Mouse (Mus musculus): Measurements from ENCODE around the gene Cd276.

Cd276 gene

DNA sequence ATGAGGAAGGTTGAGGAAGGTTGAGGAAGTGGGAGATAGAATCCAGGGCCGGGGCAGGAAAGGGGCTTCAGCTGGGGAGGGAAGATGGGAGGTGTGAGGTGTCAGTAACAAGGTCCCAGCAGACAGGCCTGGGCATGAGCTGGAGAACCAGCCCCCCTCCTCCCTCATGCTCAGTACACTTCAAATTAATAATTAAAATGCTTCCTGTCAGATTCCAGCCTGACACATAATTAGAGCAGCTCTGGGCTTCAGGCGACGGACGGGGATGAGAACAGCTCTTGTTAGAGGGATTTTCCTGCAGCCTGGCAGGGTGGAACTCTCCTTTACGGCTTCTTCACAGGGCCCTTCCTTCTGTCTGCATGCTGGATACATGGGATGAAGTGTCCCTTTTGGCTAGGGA lies 41.5 kb downstream of the Cd276 start:
- no peak for DNase-seq (ENCODE audit: low read depth, low spot score)

DNA sequence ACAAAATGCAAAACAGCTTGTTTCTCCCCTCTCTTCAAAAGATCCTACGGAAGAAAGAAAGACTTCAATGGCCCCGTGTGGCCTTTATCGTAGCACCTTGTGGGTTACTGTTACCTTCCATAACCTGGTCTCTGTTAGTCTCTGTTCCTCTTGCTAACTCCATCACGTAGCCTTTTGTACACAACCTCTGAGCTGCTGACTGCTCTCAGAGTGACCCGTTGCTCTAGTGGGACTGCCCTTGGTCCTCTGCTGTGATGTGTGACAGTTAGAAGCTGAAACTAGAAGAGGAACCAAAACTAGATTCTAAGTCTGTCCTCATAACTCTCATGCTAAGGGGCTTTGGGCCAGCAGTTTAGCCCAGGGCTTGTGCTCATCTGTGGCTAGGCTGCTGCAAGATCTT lies 44.8 kb downstream of the Cd276 start:
- no peak for DNase-seq (ENCODE audit: low read depth, low spot score)

DNA sequence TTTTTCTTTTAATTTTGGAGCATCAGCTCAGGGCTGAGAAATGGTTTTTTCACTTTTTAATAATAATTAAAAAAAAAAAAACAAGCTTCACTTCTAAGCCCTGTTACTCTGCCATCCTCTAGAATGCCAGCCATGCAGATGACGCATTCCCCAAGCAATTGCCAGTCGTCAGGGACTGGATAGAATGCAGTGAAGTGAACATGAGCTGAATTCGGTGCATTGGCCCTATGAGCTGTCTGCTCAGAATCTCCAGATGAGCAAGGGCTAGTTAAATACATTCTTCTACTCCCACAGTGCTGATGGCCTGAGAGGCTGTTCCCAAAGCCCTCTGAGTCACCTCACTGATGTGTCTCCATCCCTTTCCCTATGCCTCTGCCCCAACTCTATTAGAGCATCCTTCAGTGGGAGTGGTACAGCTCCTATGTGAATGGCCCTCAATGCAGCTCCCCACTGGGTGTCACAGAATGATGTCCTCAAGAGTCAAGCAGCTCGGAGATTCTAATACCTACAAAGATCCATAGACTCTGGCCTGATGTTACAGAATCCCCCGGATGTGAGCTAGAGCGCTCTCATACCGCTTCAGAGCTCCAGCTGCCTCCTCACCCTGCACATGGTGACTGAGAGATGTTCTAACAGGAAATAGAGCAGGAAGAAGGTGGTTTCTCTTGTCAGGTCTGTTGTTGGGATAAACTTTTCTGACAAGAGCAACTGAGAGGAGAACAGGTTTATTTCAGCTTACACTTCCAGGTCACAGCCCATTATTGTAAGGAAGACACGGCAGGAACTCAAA lies 47.8 kb downstream of the Cd276 start:
- no peak for DNase-seq (ENCODE audit: low read depth, low spot score)

DNA sequence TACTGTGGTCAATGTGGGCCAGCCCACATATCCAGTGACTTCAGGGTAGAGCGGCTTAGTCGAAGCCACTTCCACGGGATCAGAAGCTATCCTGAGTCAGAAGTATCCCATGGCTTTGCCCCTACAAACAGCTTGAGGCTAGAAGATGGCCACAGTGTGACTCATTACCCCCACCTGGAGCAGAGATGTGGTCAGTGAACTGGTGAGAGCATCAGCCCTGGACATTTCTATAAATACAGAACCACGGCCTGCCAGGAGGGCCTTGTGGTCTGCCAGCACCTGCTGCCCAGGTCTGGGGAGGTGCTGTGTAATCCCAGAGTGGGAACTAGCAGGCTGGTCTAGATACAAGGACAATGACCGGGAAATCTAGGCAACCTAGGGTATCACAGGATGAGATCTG lies 54.3 kb downstream of the Cd276 start:
- no peak for DNase-seq (ENCODE audit: low read depth, low spot score)

DNA sequence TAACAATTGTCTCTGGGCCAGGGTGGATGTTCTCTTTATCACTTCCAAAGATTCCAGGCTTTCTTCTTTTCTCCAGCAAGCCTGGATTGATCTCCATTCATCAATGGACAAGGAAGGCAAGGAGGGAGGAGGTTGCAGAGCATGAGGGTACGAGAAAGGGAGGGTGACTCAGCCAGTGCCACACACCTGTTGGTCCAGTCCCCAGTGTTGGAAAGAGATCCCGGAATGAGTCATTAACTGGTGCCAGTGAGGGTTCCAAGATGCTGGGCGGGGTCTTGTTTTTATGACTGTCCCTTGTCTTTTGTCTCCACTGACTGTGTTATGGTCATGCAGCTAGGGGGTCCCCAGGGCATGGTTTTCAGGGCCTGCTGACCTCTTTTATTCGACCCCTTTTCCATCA lies 57.3 kb downstream of the Cd276 start:
- no peak for DNase-seq (ENCODE audit: low read depth, low spot score)

DNA sequence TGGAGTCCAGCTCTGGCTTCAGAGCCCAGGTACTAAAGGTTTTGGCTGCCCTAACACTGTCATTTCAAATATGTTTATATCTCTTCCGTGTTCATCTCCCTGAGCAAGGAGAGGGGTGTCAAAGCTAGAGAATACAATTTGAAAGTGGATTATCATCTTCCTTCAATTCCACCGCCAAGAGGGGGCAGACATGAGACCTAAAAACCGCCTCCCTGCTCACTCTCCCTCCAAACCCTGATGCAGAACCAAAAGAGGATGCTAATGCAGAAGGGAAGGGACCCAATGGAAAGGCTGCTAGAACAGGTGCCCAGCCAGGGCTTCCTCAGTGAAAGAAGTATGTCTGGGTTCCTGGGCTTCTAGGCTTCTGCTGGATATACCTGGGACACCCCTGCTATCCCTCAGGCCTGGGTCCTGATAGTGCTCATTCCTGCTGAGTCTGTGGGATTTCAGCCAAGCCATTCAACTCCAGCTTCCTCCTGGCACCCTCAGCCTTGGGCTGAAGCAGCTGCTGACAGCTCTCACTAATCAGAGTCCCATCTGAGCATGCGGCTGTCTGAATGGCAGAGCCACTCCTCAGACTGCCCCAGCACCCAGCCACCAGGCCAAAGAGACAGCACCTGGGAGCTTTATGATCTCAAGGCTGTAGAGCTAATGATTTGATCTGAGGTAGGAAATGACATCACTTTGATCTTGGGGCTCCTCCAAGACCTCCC lies 58.6 kb downstream of the Cd276 start:
- DNase-seq (ENCODE audit: low read depth, low spot score) = no peak

DNA sequence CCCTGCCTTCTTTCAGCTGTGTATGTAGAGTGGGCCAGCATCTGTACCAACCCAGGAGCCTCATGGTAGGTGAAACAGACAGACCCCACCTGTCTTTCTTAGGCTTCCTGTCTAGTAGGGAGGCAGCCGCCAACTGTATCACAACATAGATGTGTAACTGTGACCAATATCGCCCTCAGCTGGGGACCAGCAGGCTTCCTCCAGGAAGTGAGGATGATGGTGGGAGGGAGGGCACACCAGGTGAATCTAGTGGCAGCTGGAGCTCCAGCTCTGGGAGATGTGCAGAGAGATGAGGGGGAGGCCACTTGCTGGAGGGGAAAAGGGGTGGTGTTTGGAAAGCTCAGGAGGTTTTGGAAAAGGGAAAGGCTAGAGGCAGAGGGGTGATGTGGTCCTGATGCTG lies 60.2 kb downstream of the Cd276 start:
- DNase-seq (ENCODE audit: low read depth, low spot score) = no peak

DNA sequence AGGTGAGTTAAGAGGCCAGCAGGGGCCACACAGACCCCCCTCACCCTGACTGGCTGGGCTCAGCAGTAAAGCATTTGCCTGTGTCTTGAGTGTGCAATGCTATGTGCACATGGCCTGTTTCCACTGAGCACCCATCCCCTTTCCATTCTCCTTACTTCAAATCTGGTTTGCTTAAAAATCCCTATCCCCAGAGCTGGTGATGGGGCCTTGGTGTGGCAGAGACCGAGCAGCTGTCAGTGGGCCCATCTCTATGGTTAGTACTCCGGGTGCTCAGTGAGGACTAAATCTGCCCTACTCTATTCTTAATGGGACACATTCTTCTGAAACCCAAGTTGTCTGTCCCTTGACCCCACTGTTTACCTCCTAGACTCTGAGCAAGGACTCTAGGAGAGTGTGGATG lies 64.8 kb downstream of the Cd276 start:
- DNase-seq (ENCODE audit: low read depth, low spot score) = no peak

DNA sequence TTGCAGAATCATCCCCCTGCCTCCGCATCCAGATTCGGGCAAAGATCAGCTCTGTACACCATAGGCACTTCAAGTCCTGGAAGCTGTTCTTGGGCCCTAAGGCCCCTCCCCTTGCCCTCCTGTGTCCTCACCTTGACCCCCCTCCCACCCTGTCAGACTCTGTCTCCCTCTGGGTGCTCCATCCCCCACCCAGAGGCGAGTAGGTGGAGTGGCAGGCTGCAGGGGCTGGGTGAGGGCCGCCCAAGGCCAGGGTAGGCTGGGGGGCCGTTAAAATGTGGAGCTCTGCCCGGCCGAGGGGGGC lies 65.4 kb downstream of the Cd276 start:
- DNase-seq (ENCODE audit: low read depth, low spot score) = no peak

DNA sequence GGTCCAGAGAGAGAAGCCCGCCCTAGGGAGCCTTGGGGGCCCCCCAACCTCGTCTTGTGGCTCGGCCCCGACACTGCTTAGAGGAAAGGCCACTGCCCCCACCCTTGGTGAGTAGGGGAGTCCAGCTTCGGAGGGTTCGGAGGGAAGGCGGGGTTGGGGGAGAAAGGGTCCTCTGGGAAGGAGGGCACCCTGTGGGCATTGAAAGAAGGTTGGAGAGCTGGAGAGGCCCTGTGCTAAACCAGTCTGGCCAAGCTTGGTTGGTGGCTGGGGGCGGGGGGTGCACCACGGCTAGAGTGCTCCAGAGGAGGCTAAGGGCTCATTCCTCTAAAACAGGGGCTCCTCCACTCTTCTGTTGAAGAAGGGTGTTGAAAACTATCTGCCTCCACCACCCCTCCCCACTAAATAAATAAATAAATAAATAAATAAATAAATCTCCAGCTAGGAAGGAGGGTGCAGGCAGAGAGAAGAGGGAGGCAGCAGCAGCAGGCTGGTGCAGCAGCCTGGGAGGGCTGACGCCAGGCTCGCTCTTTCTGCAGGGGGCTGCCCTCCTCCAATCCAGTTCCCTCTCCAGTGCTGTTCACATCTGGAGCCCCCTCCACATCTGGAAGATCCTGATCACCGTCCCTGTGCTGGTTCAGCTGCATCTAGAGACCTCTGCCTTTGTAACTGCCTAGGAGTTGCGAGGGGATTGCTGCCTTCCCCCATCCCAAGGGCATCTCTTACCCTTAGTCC lies 65.9 kb downstream of the Cd276 start:
- DNase-seq (ENCODE audit: low read depth, low spot score) = no peak

DNA sequence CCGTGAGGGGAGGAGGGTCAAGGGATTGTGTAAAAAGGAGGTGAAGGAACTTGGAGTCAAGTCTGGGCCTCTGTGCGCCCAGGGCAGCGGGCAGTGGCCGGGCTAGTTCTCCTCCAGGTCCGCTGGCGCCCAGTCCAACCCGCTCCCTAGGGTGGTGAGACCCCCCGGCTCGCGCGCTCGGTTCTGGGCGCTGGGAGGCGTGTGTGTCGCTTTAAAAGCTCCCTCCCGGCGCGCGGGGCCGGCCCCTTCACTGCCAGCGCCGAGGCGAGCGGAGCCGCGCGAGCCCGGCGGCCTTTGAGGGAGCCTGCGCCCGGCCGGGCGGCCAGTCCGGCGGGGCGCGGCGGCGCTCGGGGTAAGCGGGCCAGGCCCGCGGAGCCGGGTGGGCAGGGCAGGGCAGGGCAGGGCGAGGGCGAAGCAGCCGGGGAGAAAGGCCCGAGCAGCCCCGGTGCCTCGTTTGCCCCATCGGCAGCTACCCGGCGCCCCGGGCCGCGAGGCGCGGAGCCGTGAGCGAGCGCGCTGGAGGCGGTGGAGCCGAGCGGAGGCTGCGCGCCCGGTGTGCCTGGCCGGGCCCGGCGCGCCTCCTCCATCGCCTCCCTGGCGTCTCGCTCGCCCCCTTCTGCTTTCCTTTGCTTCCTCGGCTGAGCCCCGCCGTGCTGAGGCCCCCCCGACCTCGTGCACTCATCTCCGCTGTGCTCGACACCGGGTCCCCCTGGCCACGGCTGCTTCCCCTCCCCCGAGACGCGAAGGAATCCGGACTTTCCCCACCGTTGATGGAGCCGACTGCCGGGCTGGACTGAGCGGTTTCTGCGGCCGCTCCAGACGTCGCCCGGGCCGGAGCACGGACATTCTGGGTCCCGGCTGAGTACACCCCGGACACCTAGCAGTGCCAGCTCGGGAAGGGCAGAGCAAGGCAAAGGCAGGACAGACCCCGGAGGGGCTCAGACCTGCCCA lies 67.1 kb downstream of the Cd276 start, which contains the start of gene Insyn1:
Gene Insyn1, plus strand, starts transcription at position 753 of the 951 bp plus-strand sequence.
- peak; percentile 29 for DNase-seq (ENCODE audit: low read depth, low spot score)

DNA sequence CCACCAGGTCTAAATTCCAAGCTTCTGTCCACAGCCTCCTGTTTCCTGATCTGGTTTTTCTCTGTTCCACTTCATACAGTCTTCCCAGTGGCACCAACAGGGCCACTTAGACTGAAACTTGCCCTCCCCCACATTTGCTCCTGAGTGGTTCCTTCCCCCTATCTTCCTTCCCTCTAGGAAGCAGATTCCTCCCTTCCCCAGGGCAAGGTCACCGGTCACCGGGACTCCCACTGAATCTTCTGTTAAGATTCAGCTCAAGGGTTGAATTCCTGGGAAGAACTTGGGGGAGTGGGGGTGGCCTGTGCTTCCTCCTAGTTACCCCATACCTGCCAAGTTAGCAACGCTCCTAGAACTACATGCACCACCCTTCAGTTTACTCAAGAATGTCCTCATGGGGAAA lies 68.2 kb downstream of the Cd276 start:
- DNase-seq (ENCODE audit: low read depth, low spot score) = no peak

All from retina, postnatal 7 days (tissue).